Mouse (Mus musculus) adrenal gland, postnatal 25 days (tissue): ENCODE measurements at regions not wholly inside any gene's neighbourhood (a gene's known extent, or its start where the extent isn't known, plus 50 kb on each side); places are given as distances from the start of the nearest gene placed in this dataset.
"Not testable (repeated sequence)": the region's sequence is repeated elsewhere in the genome, so short reads cannot be mapped to it uniquely, and the experiment has no call there.

Experiments used
- DNase-seq: peaks from one replicate; pipeline ENCODE4 v3.0.0; 2021; ENCODE audit warnings: mixed read lengths

GRCm38 (mm10) chr1:95397188-95397587, 83.8 kb downstream of the Fam174a start:
- no peak for DNase-seq

DNA sequence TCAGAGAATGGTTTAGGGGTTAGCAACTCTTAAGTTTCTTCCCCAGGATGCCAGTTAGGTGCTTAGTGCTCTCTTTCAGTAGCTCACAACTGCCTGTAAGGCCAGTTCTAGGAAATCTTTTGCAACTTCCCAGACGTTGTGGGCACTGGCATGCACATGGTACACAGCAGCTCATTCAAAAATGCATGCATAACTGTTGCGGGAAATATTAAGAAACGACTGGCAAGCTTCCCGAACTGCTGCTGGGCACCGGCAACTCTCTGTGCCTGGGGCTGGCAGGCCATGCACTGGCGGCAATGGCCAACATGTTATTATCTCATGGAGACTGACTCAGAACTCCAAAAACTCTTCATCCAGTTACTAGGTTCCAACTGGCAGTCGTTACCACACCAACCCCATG, 86.3 kb downstream of the Fam174a start:
- DNase-seq, result peak; percentile 3

GRCm38 (mm10) chr1:95422253-95422652, 108.8 kb downstream of the Fam174a start:
- DNase-seq, result no peak

DNA sequence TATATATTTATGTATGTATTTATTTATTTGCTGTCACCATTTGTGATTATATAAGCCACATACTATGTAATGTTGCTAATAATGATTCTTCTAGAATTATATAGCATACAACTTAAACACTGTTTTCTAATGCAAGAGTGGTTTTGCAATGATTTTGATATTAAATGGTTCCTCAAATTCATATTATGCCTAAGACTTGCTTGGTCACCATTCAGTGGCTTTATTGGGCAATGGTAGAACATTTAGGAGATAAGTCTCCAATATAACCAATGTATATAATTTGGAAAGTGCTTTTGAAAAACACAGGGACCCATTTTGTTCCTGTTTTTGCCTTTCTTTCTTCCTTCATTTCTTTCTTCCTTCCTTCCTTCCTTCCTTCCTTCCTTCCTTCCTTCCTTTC, 112.0 kb downstream of the Fam174a start:
- DNase-seq, result no peak

- no peak for DNase-seq
Observed at GRCm38 (mm10) chr1:95437155-95437554, 123.7 kb downstream of the Fam174a start.

- no peak for DNase-seq
Observed at GRCm38 (mm10) chr1:95445541-95445940, 132.1 kb downstream of the Fam174a start.

GRCm38 (mm10) chr1:95448962-95449558, 135.6 kb downstream of the Fam174a start:
- DNase-seq, result no peak

- DNase-seq, result no peak
Observed at GRCm38 (mm10) chr1:95450920-95451332, 137.5 kb downstream of the Fam174a start.

DNA sequence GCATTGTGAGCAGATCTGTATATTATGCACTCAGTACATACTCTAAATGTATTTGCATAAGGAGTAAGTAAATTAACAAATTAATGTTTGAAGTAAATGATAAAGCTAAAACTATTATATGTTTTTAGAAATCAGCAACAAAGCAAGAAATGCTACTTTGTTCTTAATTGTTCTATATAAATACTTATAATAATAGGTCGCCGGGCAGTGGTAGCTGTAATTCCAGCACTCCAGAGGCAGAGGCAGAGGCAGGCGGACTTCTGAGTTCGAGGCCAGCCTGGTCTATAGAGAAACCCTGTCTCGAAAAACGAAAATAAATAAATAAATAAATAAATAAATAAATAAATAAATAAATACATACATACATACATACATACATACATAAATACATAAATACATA, 138.3 kb downstream of the Fam174a start:
- DNase-seq, result peak; percentile 47

DNA sequence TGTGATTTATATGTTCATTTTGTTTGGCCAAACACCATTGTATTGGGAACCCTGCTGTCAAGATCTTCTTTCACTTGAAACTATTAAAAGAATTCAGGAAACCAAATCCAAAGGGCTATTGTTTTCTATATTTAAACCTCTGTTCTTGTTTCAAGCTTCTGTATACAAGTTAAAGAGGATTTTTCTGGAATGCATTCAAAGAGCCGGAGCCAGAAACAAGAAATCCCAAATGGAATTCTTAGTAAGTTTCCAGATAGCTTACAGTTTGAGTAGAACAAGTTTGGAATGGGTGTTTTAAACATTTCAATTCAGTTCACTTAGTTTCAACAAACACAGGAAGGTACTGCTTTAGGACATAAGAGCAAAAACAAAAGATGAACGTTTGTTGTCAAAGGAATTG, 140.8 kb downstream of the Fam174a start:
- DNase-seq, result no peak

DNA sequence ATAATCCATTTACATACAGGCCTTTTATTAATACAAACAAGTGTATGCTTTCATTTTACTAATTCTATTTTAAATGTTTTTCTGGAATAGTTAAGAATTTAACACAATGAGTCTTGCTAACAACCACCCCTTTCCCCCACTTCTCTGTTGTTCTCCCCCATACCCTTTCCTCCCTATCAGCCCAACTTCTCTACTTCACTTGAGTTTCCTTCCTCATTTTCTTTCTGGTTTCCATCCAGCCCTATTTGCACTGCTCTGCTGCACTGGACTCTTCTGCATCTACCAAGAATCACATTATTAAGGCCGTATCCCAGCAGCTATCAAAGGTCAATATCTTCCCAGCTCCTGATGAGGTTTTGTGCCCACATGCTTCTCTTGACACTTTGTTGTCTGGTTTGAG, 145.9 kb downstream of the Fam174a start:
- no peak for DNase-seq

DNA sequence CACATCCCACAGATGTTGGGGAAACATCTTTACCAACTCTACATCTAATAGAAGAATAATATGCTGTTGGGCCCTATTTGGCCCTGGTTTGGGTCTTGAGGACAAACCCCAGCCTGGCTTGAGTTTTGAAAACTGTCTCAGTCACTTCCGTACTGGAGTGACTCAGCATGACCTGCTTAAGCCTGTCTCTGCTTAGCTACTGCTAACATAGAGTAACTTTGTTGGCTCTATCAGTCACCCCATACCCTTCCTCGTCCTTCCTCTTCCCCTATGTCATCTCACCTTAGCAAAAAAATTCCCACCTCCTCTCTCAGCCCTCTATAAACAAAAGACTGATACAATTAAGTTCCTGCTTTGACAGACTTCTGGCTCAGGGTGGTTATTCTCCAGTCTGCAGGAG, 154.7 kb downstream of the Fam174a start:
- no peak for DNase-seq

DNA sequence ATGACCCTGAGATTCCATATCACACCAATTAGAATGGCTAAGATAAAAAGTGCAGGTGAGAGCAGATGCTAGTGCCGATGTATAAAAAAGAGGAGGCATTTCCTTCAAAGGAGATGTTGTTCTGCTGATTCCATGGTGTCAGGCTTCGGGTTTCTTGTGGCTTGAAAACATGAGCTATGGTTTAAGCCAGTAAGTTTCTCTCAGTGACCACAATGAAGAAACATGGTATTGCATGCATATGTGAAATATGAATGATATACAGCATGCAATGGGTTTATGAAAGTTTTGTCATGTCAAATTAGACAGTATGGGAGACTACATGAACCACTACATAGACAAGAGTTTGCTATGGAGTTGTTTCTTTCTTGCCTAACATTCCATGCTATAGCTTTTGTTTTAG, 155.3 kb downstream of the Fam174a start:
- DNase-seq, result no peak

GRCm38 (mm10) chr1:95470491-95470890, 157.1 kb downstream of the Fam174a start:
- no peak for DNase-seq

- DNase-seq, result no peak
Observed at GRCm38 (mm10) chr1:95493004-95493403, 174.4 kb downstream of the St8sia4 start.

DNA sequence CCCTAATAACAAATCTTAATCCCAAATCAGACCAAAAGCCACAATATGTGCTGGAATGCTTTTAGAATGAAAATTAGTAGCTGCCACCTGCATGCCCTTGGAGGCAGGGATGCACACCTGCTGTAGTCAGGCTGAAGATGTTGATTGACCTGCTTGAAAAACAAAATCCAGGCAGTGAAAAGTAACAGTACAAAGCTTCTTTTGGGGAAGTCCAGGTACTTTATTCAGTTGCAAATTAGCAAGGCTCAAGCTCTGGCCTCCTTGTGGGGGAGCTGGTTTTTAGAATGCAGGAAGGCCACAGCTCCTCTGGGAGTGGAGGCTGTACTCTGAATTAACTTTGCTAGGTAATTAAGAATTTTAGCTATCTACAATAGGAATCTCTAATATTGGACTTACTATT, 166.7 kb downstream of the St8sia4 start:
- not testable (repeated sequence) for DNase-seq

- no peak for DNase-seq
Observed at GRCm38 (mm10) chr1:95508718-95509117, 158.7 kb downstream of the St8sia4 start.

GRCm38 (mm10) chr1:95528726-95529125, 138.6 kb downstream of the St8sia4 start:
- DNase-seq, result no peak

DNA sequence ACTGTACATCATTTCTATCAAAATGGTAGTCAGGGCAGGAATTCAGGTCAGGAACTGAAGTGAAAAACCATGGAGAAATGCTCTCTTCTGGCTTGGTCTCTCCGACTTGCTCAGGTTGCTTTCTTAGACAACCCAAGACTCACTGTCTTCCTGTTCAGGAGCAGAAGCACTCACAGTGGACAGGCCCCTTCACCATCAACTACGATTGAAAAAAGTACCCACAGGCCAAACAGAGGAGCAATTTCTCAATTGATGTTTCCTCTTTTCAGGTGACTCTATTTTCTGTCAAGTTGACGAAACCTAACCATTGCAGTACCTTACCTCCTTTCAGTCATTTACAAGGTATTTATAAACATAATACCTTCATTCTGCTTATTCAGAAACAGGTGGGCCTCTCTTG, 136.4 kb downstream of the St8sia4 start:
- DNase-seq, result no peak
